Mouse (Mus musculus): Measurements from ENCODE around the gene Socs2.
"Not testable (repeated sequence)": the region's sequence is repeated elsewhere in the genome, so short reads cannot be mapped to it uniquely, and the experiment has no call there.

Gene Socs2

GRCm38 (mm10) chr10:95389805-95390204 is 27.2 kb downstream of the Socs2 start:
- not testable (repeated sequence) for DNase-seq

DNA sequence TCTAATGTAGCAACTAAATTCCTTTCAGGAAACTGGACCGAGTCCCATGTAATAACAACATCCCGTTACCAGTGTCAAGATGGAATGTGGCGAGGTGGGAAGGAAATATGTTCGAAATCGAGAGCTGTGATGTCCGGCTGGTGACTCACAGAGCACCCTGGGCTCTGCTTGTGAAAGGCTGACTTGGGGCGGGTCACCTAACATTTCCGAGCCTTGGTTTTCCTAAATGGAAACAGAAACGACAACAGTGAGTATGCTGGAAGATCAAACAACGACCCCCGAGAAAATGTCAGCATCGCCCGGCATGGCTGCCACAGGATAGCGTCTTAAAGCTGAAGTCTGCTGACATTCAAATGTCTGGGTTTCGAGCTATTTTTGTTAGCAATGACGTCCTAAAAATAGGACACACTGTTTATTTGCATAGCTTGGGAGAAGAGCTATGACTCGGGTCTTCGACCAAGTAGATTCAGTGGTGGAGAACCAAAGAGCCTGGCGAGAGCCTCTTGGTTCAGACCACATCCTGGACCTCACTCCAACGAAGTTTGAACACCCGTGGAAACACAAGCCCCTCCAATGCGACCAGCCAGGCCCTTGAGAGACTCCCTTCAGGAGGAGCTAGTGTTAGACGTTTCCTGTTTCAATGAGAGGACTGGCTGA is 28.0 kb downstream of the Socs2 start:
- no peak for DNase-seq

DNA sequence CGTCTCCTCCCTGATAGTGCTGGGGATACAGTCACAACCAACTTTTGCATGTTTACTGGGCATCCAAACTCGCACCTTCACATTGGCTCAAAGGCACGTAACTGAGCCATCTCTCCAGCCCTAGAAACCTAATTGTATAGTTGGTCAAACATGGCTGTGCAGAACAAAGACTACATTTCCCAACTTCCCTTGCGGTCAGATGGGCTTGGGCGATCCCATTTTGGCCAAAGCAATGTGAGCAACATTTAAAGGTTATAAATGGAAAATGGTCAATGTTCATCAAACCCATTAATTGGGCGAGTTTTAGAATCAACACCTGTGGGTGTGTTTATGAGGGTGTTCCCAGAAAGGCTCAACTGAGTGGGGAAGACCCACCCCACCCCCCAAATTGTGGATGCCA is 30.5 kb downstream of the Socs2 start:
- no peak for DNase-seq

- DNase-seq = no peak
Measured at GRCm38 (mm10) chr10:95385801-95386203, 31.2 kb downstream of the Socs2 start.

GRCm38 (mm10) chr10:95385081-95385480 is 31.9 kb downstream of the Socs2 start:
- DNase-seq = no peak

GRCm38 (mm10) chr10:95384446-95384845 is 32.5 kb downstream of the Socs2 start:
- DNase-seq = no peak

- no peak for DNase-seq
Measured at GRCm38 (mm10) chr10:95373340-95373739, 43.6 kb downstream of the Socs2 start.

- DNase-seq = no peak
Measured at GRCm38 (mm10) chr10:95371942-95372341, 45.0 kb downstream of the Socs2 start.

GRCm38 (mm10) chr10:95369190-95369589 is 47.8 kb downstream of the Socs2 start:
- DNase-seq = no peak

- DNase-seq = no peak
Measured at GRCm38 (mm10) chr10:95368151-95368550, 48.8 kb downstream of the Socs2 start.

GRCm38 (mm10) chr10:95367661-95368089 is 49.3 kb downstream of the Socs2 start:
- DNase-seq = no peak

- no peak for DNase-seq
Measured at GRCm38 (mm10) chr10:95367241-95367640, 49.7 kb downstream of the Socs2 start.

DNA sequence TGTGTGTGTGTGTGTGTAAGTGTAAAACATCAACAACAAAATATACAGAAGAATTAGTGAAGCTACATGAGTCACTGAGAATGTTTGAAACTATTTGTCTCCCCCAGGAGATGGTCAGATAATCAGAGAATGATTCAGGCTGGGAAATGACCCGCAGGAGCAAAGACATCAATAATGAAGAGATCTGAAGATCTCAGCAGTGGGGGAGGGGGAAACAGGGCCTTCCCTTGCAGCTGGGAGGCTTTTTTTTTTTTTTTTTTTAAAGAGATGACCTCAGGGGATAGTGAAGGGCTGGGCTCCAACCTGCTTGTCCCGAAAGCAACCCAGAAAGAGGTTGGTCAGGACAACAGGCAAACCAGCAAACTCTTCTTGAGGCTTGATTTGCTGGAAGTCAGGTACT is 54.7 kb downstream of the Socs2 start:
- no peak for DNase-seq

DNA sequence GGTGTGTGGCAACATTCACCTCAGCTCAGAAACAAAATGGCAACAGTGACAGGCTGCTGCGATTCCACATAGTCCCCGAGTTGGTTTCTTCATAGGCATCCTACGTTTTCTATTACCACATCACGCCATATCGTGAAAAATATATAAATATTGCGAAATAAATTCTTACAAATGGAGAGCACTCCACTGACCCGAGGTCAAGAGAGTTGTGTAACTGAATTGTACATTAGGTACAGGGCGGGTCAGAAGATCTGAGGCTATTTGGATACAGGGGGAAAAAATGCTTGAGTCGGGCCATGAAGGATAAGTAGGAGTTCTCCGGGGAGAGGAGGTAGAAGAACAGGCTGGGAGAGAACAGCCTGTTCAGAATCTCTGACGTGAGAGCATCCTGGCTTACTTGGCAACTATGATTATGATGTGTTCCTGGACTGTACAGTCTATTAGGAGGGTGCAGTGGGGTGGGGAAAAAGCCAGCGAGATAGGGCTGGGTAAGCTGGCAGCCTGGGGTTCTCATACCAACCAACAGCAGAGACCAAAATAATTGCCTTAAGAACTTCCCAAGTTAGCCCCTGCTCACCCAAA is 55.6 kb downstream of the Socs2 start:
- DNase-seq = no peak

- DNase-seq = no peak
Measured at GRCm38 (mm10) chr10:95360048-95360447, 56.9 kb downstream of the Socs2 start.

DNA sequence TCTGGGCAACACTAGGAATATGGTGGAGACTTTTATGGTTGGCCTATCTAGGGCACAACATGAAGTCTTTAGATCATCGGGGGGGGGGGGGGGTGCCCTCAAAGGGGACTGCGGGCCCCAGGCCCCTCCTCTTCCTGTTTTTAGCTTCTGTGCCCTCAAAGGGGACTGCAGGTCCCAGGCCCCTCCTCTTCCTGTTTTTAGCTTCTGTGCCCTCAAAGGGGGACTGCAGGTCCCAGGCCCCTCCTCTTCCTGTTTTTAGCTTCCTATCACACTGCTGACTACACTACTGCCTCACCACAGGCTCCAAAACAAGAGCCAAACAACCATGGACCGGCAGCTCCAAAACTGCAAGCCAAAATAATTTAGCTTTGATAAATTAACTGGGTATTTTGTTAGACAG is 59.3 kb downstream of the Socs2 start:
- DNase-seq = no peak

DNA sequence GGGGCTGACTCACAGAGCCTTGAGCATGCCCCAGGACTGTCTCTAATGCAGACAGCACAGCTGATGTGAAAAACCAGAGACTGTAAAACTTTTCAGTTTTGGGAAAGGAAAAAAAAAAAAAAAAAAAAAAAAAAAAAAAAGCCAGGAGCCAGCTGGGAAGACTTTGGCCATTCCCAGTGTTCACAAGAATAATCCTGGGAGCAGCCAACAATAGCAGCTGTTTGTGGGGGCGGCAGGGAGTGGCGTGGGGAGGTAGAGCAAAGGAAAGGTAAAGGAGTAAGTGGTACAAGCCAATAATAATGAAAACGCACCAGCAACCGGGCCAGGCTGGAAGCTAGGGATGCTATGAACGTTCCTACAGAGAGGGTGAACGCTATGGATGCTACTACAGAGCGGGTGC is 60.3 kb downstream of the Socs2 start:
- DNase-seq = no peak

DNA sequence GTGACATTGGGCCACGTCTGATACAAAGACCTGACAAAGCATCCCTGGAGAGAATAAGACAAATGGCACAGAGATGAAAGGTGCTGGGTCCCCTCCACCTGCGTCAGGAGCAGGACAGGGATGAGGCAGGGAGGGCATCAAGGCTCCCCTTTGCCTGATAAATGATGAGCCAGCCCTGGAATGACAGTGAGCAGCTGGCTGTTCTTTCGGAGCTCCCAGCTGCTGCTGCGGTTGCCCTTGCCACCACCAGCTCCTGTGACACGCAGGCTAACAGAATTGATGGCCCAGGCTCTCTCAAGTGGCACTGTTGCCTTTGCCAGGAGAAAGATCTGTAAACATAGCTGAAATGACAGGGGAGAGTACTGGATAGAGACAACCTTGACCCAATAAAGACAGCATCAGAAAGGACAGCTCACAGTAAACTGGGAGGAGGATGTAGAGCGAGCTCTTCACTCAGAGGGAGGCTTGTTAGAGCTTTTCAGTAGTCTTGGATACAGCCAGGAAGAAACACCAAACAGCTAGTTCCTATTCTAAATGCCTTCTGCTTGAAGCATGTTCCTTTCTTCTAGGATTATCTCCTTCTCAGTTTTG is 61.2 kb downstream of the Socs2 start:
- DNase-seq = no peak

GRCm38 (mm10) chr10:95354673-95355072 is 62.3 kb downstream of the Socs2 start:
- DNase-seq = no peak

GRCm38 (mm10) chr10:95354047-95354446 is 62.9 kb downstream of the Socs2 start:
- DNase-seq = no peak

- DNase-seq = no peak
Measured at GRCm38 (mm10) chr10:95348457-95348856, 68.5 kb downstream of the Socs2 start.

GRCm38 (mm10) chr10:95347776-95348175 is 69.2 kb downstream of the Socs2 start:
- DNase-seq = no peak

- no peak for DNase-seq
Measured at GRCm38 (mm10) chr10:95342833-95343590, 74.0 kb downstream of the Socs2 start.

DNA sequence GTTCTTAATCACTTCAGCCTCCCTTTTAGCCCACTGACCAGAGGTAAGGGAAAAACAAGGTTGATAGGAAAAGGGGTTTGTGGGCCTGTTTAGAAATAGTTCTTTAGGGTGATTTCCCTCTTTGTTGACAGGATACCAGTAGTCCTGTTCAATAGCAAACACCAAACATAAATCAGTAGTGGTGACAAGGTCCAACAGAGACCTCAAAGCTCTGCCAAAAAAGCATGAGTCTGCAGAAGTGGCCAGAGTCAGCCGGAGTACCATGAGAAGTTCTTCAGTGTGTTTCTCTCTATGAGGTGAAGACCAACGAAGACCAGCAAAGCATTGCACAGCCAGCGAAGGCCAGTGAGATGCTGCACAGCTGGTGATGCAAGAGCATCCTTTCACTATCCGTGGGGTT is 76.3 kb downstream of the Socs2 start:
- no peak for DNase-seq

Measured in liver (tissue).